Mouse (Mus musculus) neural tube, embryonic 13.5 days (tissue): ENCODE measurements around the gene Mrtfa. TPM values are rescaled to one million over a fixed set of nuclear protein-coding genes. Genes with fewer than 3 reads are reported as not detected.

Source experiments
- ATAC-seq: fragments of 200-750 bp; cut with Nextera tagmentation; 2 replicates; pipeline ENCODE4 v1.8.0; 2017; ENCODE audit warnings: low read depth, mild to moderate bottlenecking, moderate TSS enrichment, moderate library complexity
- H3K27ac ChIP-seq: fragments of 300-500 bp; sonication (generic); replicated peaks from 2 replicates; pipeline ENCODE4 v1.5.1; 2015; ENCODE audit warnings: moderate library complexity, mild to moderate bottlenecking, inconsistent platforms
- H3K27me3 ChIP-seq: fragments of 300-500 bp; sonication (generic); 2 replicates; pipeline ENCODE4 v1.6.1; 2015; ENCODE audit warnings: mild to moderate bottlenecking, inconsistent platforms
- H3K36me3 ChIP-seq: fragments of 300-500 bp; sonication (generic); 2 replicates; pipeline ENCODE4 v1.6.1; 2015; ENCODE audit warnings: mild to moderate bottlenecking, inconsistent platforms
- H3K4me1 ChIP-seq: fragments of 300-500 bp; sonication (generic); replicated peaks from 2 replicates; pipeline ENCODE4 v1.6.1; 2015; ENCODE audit warnings: inconsistent platforms
- H3K4me2 ChIP-seq: fragments of 300-500 bp; sonication (generic); 2 replicates; pipeline ENCODE4 v1.6.1; 2015; ENCODE audit warnings: inconsistent platforms, mild to moderate bottlenecking, moderate library complexity
- H3K4me3 ChIP-seq: fragments of 300-500 bp; sonication (generic); 2 replicates; pipeline ENCODE4 v1.5.1; 2015; ENCODE audit warnings: mild to moderate bottlenecking, inconsistent platforms
- H3K9ac ChIP-seq: fragments of 300-500 bp; sonication (generic); 2 replicates; pipeline ENCODE4 v1.6.1; 2015; ENCODE audit warnings: moderate library complexity, mild to moderate bottlenecking, inconsistent platforms
- H3K9me3 ChIP-seq: fragments of 300-500 bp; sonication (generic); 2 replicates; pipeline ENCODE4 v1.6.1; 2016; ENCODE audit warnings: inconsistent platforms
- WGBS: fragments of 180-500 bp; shearing (Covaris S2); methylation state at CpG from one replicate; pipeline ENCODE4 v1.1.7; 2015; 5-methylcytosine and 5-hydroxymethylcytosine counted together
- polyA plus RNA-seq: library from polyadenylated mRNA; unstranded; fragments of >200 nt; fragmentation: Nextera tagmentation; extraction: Ambion mirVana; gene quantifications from 2 replicates; pipeline ENCODE4 v1.2.1, GENCODE M21; 2015

Mrtfa gene
- polyA plus RNA-seq, 1 experiment from 2014 or later, result 27.1 TPM

- H3K27ac ChIP-seq, result no peak overlapping the region
- no peaks in the 10 kb centered on the region for H3K27me3 ChIP-seq
- no peak overlapping the region for H3K9ac ChIP-seq
- H3K36me3 ChIP-seq, result no peaks in the 10 kb centered on the region
- no peak overlapping the region for H3K4me3 ChIP-seq
- no peak overlapping the region for H3K4me2 ChIP-seq
- no peaks in the 10 kb centered on the region for H3K9me3 ChIP-seq
- 94% methylated on average over 4 of the region's 4 CpGs for WGBS
- peaks cover 18% of the 10 kb centered on the region for H3K4me1 ChIP-seq
- no peak for ATAC-seq
Measured at GRCm38 (mm10) chr15:80981176-80981575, 209.4 kb downstream of the Mrtfa start.

- no peaks in the 10 kb centered on the region for H3K36me3 ChIP-seq
- H3K9me3 ChIP-seq, result no peaks in the 10 kb centered on the region
- no peak overlapping the region for H3K4me2 ChIP-seq
- H3K27me3 ChIP-seq, result no peaks in the 10 kb centered on the region
- no peak for ATAC-seq
- H3K4me1 ChIP-seq, result peaks cover 18% of the 10 kb centered on the region
- no peak overlapping the region for H3K27ac ChIP-seq
- no peak overlapping the region for H3K9ac ChIP-seq
- 77% methylated on average over 4 of the region's 4 CpGs for WGBS
- H3K4me3 ChIP-seq, result no peak overlapping the region
Measured at GRCm38 (mm10) chr15:80979611-80980010, 210.9 kb downstream of the Mrtfa start.

- peak; percentile 96 for ATAC-seq
- H3K4me2 ChIP-seq, result peak within 1 kb of the TSS; percentile 83
- peak within 1 kb of the TSS; percentile 85 for H3K9ac ChIP-seq
- H3K9me3 ChIP-seq, result no peaks in the 10 kb centered on the region
- peak within 1 kb of the TSS; percentile 88 for H3K4me3 ChIP-seq
- no peaks in the 10 kb centered on the region for H3K36me3 ChIP-seq
- H3K27me3 ChIP-seq, result no peaks in the 10 kb centered on the region
- under 1% methylated on average over 67 of the region's 67 CpGs for WGBS
- H3K4me1 ChIP-seq, result peaks cover 18% of the 10 kb centered on the region
- peak within 1 kb of the TSS; percentile 77 for H3K27ac ChIP-seq
Measured at GRCm38 (mm10) chr15:80977620-80978334, 212.8 kb downstream of the Mrtfa start, which contains the start of gene Sgsm3. Gene Sgsm3, plus strand, starts transcription at chr15:80977765.

- no peaks in the 10 kb centered on the region for H3K9me3 ChIP-seq
- peaks cover 18% of the 10 kb centered on the region for H3K4me1 ChIP-seq
- no peak overlapping the region for H3K27ac ChIP-seq
- H3K36me3 ChIP-seq, result peaks cover 3% of the 10 kb centered on the region; the same call in 1 of the 2 replicates
- no peak overlapping the region for H3K4me3 ChIP-seq
- no peak for ATAC-seq
- H3K27me3 ChIP-seq, result no peaks in the 10 kb centered on the region
- H3K4me2 ChIP-seq, result no peak overlapping the region
- H3K9ac ChIP-seq, result 0 out of 2 replicates have a peak overlapping the region, but pooled peaks have one; percentile 13
- 84% methylated on average over 3 of the region's 3 CpGs for WGBS
Measured at GRCm38 (mm10) chr15:80975666-80976065, 214.9 kb downstream of the Mrtfa start.

GRCm38 (mm10) chr15:80974311-80974710, 216.2 kb downstream of the Mrtfa start:
- H3K4me3 ChIP-seq, result no peak overlapping the region
- no peak for ATAC-seq
- 52% methylated on average over 5 of the region's 5 CpGs for WGBS
- H3K4me2 ChIP-seq, result no peak overlapping the region
- H3K9me3 ChIP-seq, result no peaks in the 10 kb centered on the region
- H3K36me3 ChIP-seq, result peaks cover 17% of the 10 kb centered on the region
- H3K27me3 ChIP-seq, result no peaks in the 10 kb centered on the region
- H3K27ac ChIP-seq, result no peak overlapping the region
- H3K9ac ChIP-seq, result no peak overlapping the region
- peaks cover 14% of the 10 kb centered on the region for H3K4me1 ChIP-seq

GRCm38 (mm10) chr15:80969371-80969770, 221.2 kb downstream of the Mrtfa start:
- Histone ChIP-seq H3K4me2 (no peak overlapping the region), H3K9ac (no peak overlapping the region), H3K36me3 (peaks cover 59% of the 10 kb centered on the region), H3K4me1 (no peaks in the 10 kb centered on the region), H3K4me3 (no peak overlapping the region), H3K27me3 (no peaks in the 10 kb centered on the region), H3K9me3 (no peaks in the 10 kb centered on the region), H3K27ac (no peak overlapping the region)
- ATAC-seq, result no peak
- 88% methylated on average over 1 of the region's 1 CpGs for WGBS

Other genes starting within 250 kb of the Mrtfa start
- 90.5 and 100.0 TPM in 2 replicates for gene Adsl, start 242.3 kb downstream of the Mrtfa start, polyA plus RNA-seq
- gene Sgsm3, start 213.0 kb downstream of the Mrtfa start, polyA plus RNA-seq, result 51.1 and 55.8 TPM in 2 replicates
- 2.6 and 2.8 TPM in 2 replicates for gene Mchr1, start 44.7 kb upstream of the Mrtfa start, polyA plus RNA-seq
- gene Slc25a17, start 170.1 kb upstream of the Mrtfa start, polyA plus RNA-seq, result 130 and 149 TPM in 2 replicates
- 184 and 191 TPM in 2 replicates for gene St13, start 209.3 kb upstream of the Mrtfa start, polyA plus RNA-seq
- gene Xpnpep3, start 209.4 kb upstream of the Mrtfa start, polyA plus RNA-seq, result 11.0 TPM in 2 replicates
- 1.4 and 2.3 TPM in 2 replicates for gene Dnajb7, start 217.5 kb upstream of the Mrtfa start, polyA plus RNA-seq